Mouse (Mus musculus): ENCODE results near the gene Trim29.

The Trim29 gene

DNA sequence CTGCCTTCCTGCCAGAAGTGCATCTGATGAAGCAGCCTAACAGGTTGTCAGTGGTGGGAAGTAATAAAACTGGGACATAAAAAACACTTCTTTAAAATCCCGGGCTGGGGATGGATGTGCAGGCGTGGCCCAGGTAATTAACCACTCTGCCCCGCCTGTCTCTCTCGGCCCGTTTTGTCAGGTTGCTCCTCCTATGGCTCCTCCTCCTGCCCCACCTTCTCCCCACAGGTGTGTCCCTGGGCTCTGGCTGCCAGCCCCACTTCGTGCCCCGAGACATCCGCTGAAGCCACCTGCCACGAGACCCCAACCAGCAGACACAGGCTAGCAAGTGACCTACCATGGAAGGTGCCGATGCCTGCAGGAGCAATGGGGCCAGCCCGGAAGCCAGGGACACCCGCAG, at the start of gene Trim29:
Gene Trim29 (plus strand): TSS at position 311 of the 400 bp plus-strand sequence.
- no peak for DNase-seq

DNA sequence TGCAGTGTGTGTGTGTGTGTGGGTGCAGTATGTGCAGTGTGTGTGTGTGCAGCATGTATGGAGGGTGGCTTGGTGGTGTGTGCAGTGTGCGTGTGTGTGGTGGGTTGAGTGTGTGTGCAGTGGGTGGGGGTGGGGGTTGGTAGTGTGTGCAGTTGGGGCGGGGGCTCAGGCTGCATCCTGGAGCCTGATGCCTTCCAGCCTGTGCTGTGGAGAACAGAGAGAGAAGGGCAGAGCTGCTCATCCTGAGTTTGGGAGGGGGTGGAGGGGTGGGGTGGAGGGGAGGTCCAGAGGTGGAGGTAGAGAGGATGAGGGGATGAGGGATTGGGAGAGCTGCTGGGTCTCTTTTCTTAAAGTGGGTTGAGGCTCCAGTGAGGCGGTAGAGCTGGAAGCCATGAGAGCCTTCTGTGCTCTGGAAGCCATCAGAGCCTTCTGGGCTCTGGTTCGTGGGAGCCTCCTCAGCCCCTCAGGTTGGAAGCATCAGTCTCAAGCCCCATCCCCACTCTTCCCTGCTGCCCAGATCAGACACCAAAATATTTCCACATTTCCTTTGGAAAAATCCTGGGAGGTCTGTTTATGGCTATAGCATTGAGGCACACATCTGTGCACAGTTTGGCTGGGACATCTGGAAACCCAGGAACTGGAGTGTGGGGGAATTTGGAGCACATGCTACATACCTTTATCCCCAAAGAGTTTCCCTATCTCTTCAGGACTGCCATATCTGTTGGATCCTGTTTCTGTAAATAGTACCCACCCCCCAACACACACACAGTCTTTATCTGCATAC, 49.3 kb upstream of the Trim29 start:
- DNase-seq = no peak

DNA sequence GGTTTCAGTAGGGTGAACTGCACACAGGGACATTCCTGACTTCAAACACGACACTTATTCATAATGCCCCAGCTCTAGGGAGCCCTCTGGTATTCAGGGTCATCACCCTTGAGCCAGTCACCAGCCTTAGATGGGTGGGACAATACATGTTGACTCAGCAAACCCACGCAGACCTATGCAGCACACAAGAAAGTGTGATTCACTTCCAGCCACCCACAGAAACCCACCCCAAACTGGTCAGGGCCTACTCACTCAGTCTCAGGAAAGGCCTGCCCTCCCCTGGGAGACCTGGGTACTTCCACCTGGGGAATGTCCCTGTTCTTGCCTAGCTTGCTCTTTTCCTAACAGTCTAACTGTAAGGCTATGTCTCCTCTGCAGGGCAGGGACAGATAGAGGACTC, 48.7 kb upstream of the Trim29 start:
- DNase-seq = no peak

DNA sequence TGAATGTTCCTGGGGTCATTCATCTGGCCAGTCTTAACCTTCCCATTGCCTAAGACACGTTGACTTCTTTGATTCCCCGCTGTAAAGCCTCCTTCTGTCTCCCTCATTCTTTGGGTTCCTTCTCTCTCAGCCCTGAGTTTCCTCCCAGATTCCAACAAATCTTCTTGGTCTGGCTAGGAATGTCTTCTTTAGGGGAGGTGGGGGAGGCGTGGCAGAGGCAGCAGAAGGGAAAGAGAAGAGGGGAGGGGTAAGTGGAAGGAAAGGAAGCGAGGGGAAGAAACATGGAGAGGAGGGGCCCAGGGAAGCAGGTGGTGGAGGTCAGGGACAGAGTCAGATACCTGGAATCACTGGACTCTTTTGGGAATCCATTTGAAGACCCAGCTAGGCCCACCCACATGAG, 48.3 kb upstream of the Trim29 start:
- DNase-seq = no peak

DNA sequence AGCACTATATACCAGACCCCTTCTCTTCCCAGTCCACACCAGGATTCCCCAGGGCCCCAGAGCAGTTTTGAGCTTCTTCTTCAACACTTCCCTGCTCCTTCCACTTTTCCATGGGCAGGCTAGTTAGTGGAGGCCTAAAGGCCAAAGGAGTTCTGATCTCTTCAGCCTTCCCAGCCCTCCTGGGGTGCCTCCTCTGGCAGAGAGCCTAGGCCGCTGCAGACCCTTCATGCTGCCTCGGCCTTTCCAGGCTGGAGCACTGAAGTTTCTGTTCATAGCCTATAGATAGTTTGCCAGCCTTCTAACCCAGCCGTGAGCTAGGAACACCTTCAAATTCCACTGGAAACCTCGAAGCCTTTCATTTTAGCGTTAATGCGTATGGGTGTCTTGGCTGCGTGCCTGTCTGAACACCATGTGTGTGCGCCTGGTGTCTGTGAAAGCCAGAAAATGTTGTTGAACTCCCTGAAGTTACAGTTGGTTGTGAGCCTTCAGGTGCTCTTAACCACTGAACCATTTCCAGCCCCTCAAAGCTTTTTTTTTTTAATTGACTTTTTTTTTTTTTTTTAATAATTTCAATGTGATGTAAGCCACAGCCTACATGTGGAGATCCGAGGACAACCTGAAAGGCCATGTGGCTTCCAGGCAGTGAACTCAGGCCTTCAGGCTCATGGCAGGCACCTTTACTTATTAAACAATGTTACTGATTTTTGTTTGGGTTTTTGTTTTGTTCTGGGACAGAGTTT, 47.7 kb upstream of the Trim29 start:
- DNase-seq = no peak

DNA sequence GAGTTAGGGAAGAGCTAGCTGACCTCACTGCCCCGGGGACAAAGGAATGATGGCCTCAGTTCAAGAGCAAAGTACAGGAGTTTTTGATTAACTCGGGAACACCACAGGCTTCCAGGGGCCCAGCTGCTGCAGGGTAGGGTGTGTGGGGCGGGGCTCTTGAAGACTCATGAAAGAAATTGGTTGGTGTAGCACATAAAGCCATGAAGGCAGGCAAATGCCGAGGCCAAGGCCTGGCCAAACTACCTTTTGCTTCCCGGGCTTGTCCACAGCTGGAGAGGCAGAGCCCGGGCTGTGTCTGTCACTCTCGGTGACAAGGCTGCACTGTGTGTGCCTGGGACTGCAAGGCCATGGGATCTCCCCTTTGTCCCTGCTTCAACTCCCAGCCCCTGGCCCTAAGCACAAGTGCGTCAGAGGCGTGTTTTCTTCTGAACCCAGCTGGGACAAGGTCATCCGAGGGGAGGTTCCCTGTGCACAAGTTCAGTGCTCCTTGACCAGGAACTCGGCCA, 46.6 kb upstream of the Trim29 start:
- no peak for DNase-seq

DNA sequence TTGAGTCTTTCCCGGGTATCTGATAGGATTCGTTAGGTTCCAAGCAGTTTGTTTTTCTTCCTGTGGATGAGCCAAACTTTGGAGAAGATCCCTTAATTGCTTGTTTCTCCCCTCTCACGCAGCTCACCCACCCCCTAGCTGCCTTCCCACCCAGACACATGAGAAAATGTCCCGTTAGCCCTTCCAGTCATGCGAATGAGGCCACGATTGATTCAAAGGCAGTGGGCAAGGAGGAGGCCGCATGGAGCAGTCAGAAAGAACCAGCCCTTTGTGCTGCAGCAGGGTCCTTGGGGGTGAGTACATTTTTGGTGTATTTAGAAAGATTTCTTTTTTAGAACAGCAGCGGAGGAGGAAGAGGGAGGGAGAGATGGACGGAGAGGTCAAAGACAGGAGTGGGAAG, 45.5 kb upstream of the Trim29 start:
- DNase-seq = no peak

DNA sequence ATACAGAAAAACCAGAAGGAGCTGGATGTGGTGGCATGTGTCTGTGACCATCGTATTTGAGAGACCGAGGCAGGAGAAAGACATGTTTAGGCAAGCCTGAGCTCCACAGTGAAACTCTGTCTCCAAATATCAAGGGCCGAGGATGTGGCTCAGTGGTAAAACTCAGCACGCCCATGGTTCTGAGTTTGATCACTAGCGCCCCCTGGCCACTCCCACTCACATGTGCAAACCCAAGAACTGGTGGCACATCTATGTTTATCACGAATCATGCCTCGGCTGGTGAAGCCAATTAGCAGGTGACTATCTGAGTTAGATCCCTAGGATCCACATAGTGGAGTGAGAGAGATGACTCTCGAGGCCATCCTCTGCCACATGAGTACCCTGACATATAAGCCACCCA, 43.3 kb upstream of the Trim29 start:
- no peak for DNase-seq

DNA sequence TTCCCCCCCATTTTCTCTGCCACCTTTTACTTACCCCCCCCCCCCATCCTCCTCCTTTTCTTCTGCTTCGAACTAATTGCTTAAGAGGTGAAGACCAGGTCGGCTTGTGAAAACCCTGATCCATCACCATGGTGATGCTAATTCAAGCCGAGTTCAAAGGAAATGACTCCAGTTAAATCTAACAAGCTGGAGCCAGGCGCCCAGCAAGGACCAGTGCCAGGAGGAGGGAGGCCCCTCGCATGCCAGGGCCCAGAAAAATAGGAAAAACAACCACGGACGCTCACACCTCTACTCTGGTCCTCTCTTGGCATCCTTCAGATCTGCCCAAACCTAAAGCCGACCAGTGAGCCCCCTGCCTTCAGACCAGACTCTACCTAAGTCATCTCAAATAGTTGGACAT, 41.5 kb upstream of the Trim29 start:
- DNase-seq = no peak

DNA sequence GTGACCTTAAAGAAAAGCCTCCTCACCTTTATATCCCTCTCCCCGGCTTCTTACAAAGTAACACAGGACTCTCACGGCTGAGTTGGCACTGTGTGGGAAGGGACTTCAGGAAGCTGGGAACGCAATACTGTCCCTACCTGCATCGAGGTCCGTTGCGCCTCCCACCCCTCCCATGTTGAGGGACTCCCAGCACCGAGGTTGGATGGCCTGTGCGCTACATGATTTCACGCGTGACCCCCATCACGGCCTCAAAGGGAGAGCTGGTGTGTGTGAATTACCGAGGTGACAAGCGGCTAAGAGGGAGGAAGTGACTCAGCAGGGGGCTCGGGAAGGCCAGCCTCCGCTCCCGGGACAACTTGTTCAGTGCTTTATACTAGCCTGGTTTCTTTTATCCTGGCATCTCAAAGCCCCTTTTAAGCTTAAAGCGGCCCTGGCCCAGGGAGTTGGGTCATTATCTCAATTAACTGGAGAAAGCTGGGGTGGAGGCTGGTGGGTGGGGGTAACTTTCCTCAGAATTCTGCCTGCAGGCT, 39.9 kb upstream of the Trim29 start:
- no peak for DNase-seq

DNA sequence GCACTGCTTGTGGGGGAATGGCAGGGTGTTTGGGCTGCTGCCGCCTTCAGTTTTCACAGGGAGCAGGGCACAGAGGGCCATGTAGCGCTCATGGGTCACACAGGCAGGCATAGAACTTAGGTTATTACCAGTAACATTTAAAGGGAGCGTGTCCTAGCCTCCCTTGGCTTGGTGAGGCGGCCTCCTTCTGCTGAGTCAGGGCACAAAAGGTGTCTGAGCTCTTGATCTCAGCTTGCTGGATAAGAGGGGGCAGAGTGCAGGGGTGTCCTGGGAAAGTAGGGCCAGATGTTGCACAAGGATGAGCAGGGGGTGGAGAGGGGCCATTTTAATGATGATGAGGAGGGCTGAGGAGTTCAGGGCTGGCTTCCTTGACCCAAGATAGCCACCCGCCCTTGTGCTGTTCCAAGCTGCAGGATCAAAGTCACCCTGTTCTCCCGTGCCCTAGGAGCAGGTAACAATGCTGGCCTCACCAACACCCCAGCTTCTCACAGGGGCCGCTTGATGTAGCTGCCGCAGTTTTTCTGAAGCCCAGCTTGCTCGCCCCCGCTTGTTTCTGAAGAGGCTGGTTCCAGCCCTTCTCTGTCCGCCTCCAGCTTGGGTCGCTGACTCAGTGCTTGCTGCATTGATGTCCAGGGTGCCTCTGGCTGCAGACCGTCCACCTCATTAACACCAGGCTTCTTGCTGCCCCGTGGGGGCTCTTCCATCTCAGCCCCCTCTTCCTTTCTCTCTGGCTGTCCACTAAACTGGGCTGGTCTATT, 38.7 kb upstream of the Trim29 start:
- no peak for DNase-seq

DNA sequence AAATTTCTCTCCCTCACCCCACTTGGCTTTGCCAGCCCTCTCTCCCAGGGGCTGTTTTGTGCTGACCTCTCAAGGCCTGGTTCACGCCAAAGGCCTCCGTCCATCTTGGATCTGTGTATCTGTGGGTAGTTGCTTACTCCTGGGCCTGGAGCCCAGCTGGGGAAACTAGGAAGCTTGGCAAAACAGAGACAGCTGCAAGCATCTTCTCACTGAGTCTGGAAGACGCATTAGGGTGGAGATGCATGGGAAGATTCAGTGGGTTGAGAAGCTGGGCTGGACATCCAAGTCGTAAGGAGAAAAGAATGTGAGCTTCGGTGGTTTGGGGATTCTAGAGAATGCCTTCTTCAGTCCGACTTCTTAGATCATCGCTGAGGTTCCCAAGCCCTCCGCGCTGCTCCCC, 36.9 kb upstream of the Trim29 start:
- no peak for DNase-seq

DNA sequence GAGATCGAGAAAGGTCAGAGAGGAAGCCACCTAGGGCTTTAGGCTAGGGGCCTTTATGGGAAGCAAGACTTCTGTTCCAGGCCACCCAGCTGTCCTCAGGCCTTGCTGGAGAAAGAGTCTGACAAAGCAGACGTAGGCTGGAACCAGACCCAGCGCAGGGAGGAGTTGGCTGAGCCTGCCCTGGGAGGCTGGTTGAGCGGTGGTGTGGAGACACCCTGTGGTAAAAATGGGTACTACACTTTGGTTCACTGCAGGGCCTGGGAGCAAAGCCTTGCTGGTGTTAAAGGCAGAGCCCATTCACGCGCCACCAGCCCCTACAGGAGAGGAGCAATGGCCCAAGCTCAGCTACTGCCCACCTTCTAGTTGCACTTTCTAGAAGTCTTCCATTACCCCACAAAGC, 26.4 kb upstream of the Trim29 start:
- peak; percentile 65 for DNase-seq

DNA sequence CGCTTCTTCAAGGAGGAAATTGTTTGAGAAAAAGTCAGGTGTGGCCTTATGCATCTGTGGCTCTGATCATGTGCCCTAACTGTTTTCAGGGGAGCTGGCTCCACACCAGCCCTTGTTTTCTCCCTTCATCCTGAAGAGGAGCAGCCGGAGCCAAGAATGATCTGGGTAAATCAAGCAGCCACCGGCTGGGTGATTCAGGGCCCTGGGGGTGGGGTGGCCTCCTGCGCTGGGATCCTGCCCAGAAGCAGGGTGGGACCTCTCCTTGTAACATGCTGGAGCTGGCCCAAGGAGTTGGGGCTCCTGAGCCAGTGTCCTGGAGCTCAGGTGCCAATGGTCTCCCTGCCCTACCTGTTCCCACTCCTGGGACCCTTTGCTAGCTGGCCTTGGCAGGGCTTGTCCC, 25.4 kb upstream of the Trim29 start:
- DNase-seq = no peak

DNA sequence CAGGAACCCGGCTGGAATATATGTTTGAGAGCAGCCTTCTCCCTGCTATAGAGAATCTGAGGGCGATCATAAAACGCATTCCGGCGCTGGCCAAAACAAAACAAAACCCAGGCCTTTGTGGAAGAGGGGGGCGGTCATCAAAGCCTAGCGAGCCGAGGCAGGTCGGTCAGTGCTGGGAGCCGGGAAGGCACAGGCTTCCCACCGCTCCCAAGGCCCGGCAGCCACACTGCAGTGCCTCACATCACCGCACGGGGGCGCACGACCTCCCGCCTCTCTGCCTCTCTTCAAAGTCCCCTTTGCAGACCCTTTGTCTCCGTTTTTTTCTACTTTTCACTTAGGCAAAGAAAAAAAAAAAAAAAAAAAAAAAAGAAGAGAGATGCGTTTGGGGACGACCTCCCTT, 23.8 kb upstream of the Trim29 start:
- peak; percentile 29 for DNase-seq

DNA sequence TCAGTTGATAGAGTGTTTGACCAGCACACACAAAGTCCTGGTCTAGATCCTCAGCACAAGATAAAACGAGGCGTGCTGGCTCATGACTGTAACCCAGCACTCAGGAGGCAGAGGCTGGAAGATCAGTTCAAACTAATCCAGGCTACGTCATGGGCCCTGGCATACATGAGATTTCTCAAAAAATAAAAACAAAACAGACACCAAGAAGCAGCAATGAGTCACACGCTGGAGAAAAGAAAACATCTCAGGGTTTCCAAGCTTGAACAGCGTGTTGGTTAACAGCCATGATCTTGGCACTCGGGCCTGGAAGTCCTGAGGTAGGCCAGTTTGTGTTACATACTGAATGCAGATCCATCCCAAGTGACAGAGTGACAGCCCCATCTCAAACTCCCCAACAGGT, 17.6 kb upstream of the Trim29 start:
- DNase-seq = no peak

DNA sequence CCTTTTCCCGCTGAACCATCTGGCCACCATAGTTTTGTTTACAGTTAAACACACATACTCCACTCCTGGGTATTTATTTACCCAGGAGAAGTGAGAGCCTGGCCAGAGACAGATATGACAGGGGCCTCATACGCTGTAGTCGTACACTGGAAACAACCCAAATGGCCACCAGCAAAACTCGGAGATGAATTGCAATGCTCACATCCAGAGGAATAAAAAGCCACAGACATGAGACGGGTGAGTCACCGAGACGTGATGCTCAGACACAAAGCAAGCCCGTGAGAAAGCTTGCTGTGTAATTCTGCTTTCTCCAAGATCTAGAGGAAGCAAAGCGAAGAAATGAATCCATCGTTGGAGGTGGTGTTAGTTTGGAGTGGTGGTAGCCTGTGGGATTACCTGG, 10.3 kb upstream of the Trim29 start:
- DNase-seq = no peak

DNA sequence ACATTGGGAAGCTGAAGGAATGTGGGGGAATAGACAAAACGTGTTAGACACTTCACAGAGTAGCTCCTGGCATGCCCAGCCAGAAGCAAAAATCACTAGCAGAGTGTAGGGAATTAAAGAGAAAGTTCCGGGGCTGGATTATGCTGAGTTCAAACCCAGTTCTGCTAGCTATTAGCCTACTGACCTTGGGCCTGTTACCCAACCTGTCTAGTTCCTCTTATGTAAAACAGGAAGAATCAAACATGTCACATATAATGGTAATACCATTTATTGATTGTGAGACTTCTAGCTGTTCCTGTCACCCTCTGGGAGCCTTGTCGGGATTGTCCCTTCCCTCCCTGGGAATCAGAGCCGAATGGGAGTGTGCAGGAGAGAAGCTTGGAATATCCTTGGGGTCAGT, 7.7 kb upstream of the Trim29 start:
- DNase-seq = no peak

DNA sequence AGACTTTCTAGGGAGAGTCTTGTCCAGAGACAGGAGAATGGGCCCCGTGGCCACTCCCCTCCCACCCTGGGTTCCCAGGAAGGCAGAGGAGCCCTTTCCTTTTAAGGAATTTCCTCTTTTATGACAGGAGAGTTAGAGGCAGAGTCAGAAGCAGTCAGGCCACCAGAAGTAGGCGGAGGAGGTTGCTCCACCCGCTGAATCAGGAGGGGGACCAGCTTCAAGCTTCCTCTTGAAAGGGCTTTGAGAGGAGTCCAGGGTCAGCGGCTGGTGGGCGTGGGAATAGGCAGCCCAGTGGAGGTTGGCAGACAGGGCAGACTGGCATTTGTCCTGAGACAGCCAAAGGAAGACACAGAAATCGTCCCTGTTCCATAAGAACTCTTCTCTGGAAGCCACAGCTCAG, 4.8 kb upstream of the Trim29 start:
- no peak for DNase-seq

DNA sequence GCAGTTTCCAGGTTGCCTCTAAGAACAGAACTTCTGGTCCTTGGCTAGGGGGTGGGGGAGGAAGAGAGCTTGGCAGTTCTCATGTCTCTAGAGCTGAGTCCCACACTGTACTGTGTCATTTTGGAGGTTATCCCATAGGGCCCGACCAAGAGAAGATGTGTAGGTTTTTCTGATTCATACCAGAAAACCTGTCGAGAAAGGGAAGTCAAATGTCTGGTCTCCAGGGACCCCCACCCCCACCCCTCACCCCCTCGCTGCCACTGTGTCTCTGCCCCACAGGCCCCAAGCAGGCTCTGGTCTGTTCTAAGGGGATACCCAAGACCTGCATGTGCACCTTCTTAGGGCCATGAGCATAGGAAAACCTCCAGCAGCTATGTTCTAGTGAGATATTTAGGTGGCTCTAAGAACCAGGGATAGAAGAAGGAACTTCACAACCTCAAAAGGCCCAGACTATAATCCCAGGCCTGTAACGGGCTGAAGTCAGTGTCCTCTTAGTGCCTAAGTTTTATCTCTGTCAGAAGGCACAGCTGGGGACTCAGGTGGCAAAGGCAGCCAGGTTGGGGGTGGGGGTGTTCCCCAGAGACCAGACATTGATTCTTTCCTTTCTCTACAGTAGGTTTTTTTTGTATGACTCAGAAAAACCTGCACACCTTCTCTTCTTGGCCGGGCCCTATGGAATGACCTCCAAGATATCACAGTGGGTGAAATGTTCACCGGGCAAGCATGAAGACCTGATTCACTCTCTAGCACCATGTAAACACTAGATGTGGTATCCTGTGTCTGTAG, 1.4 kb upstream of the Trim29 start:
- no peak for DNase-seq

DNA sequence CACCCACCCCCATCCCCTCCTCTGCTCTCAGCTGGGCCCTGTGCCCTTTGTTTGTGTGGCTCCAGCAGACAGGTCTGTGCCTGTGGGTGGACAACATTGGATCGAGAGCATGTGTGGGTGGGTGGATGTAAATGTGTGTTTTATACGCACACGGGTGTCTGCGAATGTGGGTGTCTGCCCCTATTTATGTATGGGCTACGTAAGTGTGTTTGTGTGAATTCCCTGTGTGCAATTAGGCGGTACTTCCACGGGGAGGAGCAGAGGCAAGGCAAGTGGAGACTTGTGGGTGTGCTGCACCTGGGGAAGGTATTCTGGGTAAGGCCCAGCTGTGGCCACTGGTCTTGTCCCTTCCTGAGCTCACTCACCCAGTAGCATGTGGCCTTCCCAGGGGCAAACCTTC, 1.5 kb downstream of the Trim29 start:
- no peak for DNase-seq

DNA sequence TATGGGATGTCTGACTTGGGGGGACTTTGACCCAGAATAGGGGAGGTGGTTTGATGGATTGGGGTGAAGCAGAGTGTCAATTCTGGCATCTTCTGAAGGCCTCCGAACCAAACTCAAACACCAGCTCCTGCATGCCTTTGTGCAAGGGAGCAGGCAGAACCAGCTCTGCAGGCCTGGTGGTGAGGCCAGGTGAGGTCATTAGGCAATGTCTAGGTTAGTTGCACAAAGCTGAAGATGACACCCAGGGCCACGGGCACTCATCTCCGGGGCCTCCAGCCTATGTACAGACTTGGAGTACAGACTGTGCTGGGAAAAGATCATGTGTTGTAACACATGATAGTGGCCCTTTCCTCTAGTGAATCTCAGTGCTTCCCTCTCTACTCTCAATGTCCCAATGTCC, 3.2 kb downstream of the Trim29 start:
- no peak for DNase-seq

Data from cerebellum, adult 9-10 months (tissue).